Mouse (Mus musculus) heart, adult 2 months (tissue): ENCODE results near the gene Msi2. TPM values are rescaled to one million over a fixed set of nuclear protein-coding genes. Genes with fewer than 3 reads are reported as not detected.

Experiments
- DNase-seq, 2 experiments: peaks; one replicate each; pipeline ENCODE4 v3.0.0; 2021
- H3K27ac ChIP-seq: fragments of 200-600 bp; 2 replicates; pipeline ENCODE4 v1.8.1; 2022
- H3K27me3 ChIP-seq: fragments of 200-500 bp; 2 replicates; pipeline ENCODE4 v1.6.1; 2012; ENCODE audit warnings: mild to moderate bottlenecking, low read length, inconsistent platforms, mixed read lengths; ENCODE audit not compliant: control insufficient read depth, insufficient read depth
- H3K36me3 ChIP-seq: fragments of 200-500 bp; 2 replicates; pipeline ENCODE4 v1.6.1; 2012; ENCODE audit warnings: low read length, inconsistent platforms; ENCODE audit not compliant: control insufficient read depth, insufficient read depth
- H3K4me1 ChIP-seq: fragments of 200-500 bp; 2 replicates; pipeline ENCODE4 v1.6.1; 2011; ENCODE audit warnings: low read length; ENCODE audit not compliant: control insufficient read depth, insufficient read depth
- H3K4me3 ChIP-seq: fragments of 200-600 bp; 2 replicates; pipeline ENCODE4 v1.8.1; 2022
- H3K79me2 ChIP-seq: fragments of 200-500 bp; replicated peaks from 2 replicates; pipeline ENCODE4 v1.6.1; 2012; ENCODE audit warnings: mild to moderate bottlenecking, inconsistent platforms, low read length, moderate library complexity, mixed read lengths; ENCODE audit not compliant: control insufficient read depth, insufficient read depth
- H3K9ac ChIP-seq: fragments of 200-500 bp; 2 replicates; pipeline ENCODE4 v1.6.1; 2012; ENCODE audit warnings: low read depth, mild to moderate bottlenecking, control low read depth, inconsistent platforms, low read length, mixed read lengths
- CTCF ChIP-seq: fragments of 200-600 bp; IDR thresholded peaks from 2 replicates; pipeline ENCODE4 v1.8.1; 2022; ENCODE audit warnings: antibody characterized with exemption, mild to moderate bottlenecking, moderate library complexity
- EP300 ChIP-seq: fragments of 200-500 bp; IDR thresholded peaks from 2 replicates; pipeline ENCODE4 v1.6.1; 2011; ENCODE audit warnings: low read depth, low read length, control low read depth; ENCODE audit not compliant: insufficient read depth
- POLR2A ChIP-seq: fragments of 200-500 bp; IDR thresholded peaks from 2 replicates; pipeline ENCODE4 v1.6.1; 2011; ENCODE audit warnings: mild to moderate bottlenecking, low read depth, low read length, control low read depth; ENCODE audit not compliant: insufficient read depth
- WGBS: fragments of 180-500 bp; shearing (Covaris S2); methylation state at CpG from one replicate; pipeline ENCODE4 v1.1.7; 2018; 5-methylcytosine and 5-hydroxymethylcytosine counted together
- intact Hi-C: fragments of 180-260 bp; cut with DNase I; formaldehyde crosslinking; loops from one replicate; pipeline ENCODE4 v1.15.1; 2025
- polyA plus RNA-seq: library from polyadenylated mRNA; depleted of rRNA; stranded (reverse); fragments of >200 nt; gene quantifications from 2 replicates; pipeline ENCODE4 v1.2.3, GENCODE M21; 2012
- total RNA-seq, 2 experiments: library from RNA; stranded (reverse); gene quantifications; 2 replicates each; pipeline ENCODE4 v1.2.3; 2021

Gene Msi2
- total and polyA plus RNA-seq, 3 experiments, result 42.5 to 208 (median 176) TPM

DNA sequence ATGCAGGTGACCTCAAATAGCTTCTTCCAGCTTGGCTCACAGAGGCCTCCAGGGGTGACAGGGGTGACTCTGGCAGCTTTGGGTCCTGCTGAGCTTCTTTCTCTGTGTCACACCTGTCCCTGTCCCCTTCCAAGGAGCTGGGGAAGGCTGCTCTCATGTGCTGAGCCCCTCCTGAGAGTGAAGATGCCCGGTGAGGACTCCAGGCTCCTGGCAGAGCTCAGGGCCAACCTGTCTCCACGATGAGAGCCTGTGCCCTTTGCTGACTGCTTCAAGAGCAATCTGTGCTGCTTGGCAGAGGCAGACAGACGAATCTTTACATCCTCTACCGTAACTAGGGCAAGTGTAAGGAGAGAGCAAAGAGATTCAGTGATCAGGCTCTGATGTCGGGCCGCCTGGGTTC, 407.5 kb downstream of the Msi2 start:
- no peaks in the 10 kb centered on the region for H3K79me2 ChIP-seq
- H3K4me3 ChIP-seq, result no peak overlapping the region
- H3K36me3 ChIP-seq, result no peaks in the 10 kb centered on the region
- H3K27me3 ChIP-seq, result no peaks in the 10 kb centered on the region
- no peak overlapping the region for H3K27ac ChIP-seq
- no peak for DNase-seq
- peaks cover 4% of the 10 kb centered on the region for H3K4me1 ChIP-seq
- H3K9ac ChIP-seq, result no peak overlapping the region
- WGBS, result 69% methylated on average over 6 of the region's 6 CpGs
- intact Hi-C loops, result loop anchor here (5.0 kb wide), 1 partner anchor 47 kb away; no protein-coding TSS in a partner anchor
- TF ChIP-seq POLR2A, result no peak
- no peak for TF ChIP-seq EP300
- TF ChIP-seq CTCF, result no peak

DNA sequence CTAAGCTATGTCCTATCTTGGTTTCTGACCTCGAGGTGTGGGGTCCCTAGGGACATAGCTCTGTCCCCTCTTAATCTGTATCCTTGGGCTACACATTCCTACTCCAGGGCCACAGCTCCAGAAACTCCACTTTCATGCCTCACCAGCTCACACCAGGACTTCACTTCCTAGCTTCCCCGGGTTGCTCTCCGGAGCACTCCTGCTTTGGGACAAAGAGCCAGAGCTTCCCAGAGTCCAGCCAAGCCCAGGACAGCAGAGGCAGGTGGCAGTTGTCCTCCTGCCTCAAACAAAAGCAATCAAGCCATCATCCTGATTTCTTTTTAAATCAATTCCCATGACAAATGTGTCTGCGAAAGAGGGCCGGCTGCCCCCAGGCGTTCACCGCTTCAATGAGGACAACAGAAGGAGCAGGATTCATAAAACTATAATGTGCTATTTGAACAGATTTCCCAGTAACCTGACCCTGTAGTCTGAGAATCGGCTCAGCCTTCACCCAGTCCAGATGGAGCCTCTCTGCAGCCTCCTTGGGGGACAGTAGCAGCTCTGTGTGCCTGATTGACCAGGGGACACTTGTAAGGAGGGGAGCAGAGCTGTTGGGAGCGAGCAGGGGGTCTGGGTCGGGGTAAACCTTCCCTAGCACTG, 409.1 kb downstream of the Msi2 start:
- intact Hi-C loops, result no loop called here
- no peak for DNase-seq
- no peaks in the 10 kb centered on the region for H3K36me3 ChIP-seq
- no peak overlapping the region for H3K9ac ChIP-seq
- TF ChIP-seq EP300, result no peak
- no peak for TF ChIP-seq POLR2A
- no peak for TF ChIP-seq CTCF
- no peaks in the 10 kb centered on the region for H3K27me3 ChIP-seq
- no peaks in the 10 kb centered on the region for H3K79me2 ChIP-seq
- H3K4me3 ChIP-seq, result no peak overlapping the region
- 79% methylated on average over 10 of the region's 10 CpGs for WGBS
- H3K4me1 ChIP-seq, result peaks cover 4% of the 10 kb centered on the region
- H3K27ac ChIP-seq, result no peak overlapping the region

DNA sequence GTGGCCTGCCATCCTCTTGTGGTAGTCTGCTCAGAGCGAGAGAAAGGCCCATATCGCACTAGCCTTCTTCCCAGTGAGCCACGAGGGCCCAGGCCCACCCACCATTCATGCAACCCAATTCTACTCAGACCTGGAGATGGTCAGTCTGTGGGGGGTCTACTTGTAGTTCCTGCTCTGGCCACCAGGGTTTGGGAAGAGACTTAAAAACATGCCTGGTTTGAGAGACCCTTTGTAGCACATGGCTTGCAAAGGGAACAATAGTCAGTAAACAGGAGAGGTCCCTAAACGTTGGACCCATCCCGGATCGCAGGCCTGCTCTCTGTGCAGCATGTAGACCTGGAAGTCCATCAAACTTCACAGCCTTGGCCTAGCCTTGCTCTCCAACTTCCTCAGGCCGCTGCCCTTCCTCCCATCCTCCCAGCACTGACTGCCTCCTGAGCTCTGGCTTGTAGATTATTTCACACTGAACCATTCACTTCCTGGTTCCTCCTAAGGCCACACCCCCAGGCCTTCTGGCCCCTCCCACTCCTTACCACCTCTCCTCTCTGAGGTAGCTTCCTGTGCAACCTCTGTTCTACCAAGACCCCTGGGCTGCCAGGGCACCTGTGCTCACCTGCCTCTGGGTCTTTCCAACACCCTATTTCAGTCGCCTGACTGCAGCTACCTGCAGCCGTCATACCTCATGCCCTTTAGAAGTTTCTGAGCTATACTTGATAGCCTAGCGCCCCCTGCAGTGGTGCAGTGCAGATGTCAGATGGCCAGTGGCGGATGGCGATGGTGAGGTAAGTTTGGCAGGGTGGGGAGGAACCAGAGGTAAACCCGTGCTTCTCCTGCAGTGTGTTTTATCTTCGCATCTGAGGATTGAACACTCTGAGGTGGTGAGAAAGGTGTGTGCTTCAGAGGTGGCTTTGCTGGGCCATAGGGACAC, 410.4 kb downstream of the Msi2 start:
- intact Hi-C loops, result no loop called here
- Histone ChIP-seq H3K27me3 (no peaks in the 10 kb centered on the region), H3K4me3 (no peak overlapping the region), H3K36me3 (no peaks in the 10 kb centered on the region), H3K27ac (no peak overlapping the region), H3K4me1 (peaks cover 1% of the 10 kb centered on the region), H3K9ac (no peak overlapping the region), H3K79me2 (no peaks in the 10 kb centered on the region)
- no peak for DNase-seq
- WGBS, result 87% methylated on average over 14 of the region's 14 CpGs
- TF ChIP-seq POLR2A (no peak), CTCF (peak; percentile 48), EP300 (no peak)

DNA sequence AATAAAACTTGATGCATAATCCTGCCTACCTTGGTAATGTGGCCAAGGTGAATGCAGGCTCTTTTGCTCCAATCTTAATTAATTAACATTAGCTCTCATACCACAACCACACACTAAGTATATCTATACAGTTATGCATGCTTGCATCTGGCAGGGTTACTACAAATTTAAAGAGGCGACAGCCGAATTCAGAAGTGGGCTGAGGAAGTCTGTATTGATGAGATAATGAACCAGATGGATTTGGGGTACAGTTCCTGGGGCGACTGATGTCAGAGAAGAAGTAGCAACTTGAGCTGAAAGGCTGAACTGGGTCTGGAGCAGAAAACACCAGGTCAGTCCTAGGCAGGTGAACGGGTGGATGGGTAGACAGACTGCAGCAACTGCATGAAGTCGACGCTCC, 412.6 kb downstream of the Msi2 start:
- 88% methylated on average over 6 of the region's 6 CpGs for WGBS
- H3K36me3 ChIP-seq, result no peaks in the 10 kb centered on the region
- H3K4me3 ChIP-seq, result no peak overlapping the region
- H3K4me1 ChIP-seq, result peaks cover 1% of the 10 kb centered on the region; the same call in 1 of the 2 replicates
- no peak for TF ChIP-seq CTCF
- TF ChIP-seq POLR2A, result no peak
- no peak for TF ChIP-seq EP300
- intact Hi-C loops, result no loop called here
- no peaks in the 10 kb centered on the region for H3K79me2 ChIP-seq
- DNase-seq, result no peak
- H3K27ac ChIP-seq, result no peak overlapping the region
- no peak overlapping the region for H3K9ac ChIP-seq
- no peaks in the 10 kb centered on the region for H3K27me3 ChIP-seq

DNA sequence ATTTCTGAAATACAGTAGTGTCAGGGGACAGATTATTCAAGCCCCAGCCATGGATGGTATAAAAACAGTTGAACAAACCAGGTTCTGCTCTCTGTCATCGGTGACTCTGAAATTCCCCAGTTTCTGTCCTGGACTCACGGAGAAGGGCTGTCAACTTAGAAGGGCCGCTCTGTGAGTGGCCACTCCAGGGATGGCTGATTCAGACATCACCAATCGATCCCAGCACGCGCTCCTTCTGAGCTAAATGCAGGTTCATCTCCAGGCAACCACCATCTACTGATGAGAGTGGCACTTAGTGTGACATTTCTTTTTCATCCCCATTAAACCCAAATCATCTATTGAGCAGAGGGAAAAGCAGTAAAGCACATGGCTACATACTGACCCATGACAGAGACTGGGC, 416.7 kb downstream of the Msi2 start:
- DNase-seq, result no peak
- H3K36me3 ChIP-seq, result no peaks in the 10 kb centered on the region
- WGBS, result 69% methylated on average over 6 of the region's 6 CpGs

DNA sequence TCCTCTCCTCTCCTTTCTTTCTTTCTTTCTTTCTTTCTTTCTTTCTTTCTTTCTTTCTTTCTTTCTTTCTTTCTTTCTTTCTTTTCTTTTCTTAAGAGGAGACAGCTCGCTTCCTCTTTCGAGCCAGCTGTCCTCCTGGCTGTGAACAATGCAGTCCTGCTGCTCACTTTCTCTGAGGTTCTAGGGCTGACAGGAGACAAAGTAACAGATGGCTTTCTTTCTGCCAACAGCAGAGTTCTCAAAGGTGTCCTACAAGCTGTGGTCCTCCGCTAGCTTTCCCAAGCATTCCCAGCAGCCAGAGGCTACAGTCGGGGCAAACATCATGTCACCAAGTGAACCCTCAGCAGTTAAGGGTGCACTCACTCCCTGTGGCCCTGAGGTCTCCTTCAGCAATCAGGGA, 419.0 kb downstream of the Msi2 start:
- H3K4me1 ChIP-seq, result no peaks in the 10 kb centered on the region
- no peak for DNase-seq
- no peak overlapping the region for H3K9ac ChIP-seq
- WGBS, result 87% methylated on average over 4 of the region's 4 CpGs
- no peak overlapping the region for H3K27ac ChIP-seq
- TF ChIP-seq EP300 (no peak), CTCF (no peak), POLR2A (no peak)
- intact Hi-C loops, result no loop called here
- H3K4me3 ChIP-seq, result no peak overlapping the region
- no peaks in the 10 kb centered on the region for H3K27me3 ChIP-seq
- no peaks in the 10 kb centered on the region for H3K79me2 ChIP-seq
- no peaks in the 10 kb centered on the region for H3K36me3 ChIP-seq

More for the DNA sequence above, 416.7 kb downstream of the Msi2 start:
- Histone ChIP-seq H3K79me2 (no peaks in the 10 kb centered on the region), H3K4me3 (no peak overlapping the region), H3K9ac (no peak overlapping the region), H3K27me3 (no peaks in the 10 kb centered on the region), H3K27ac (no peak overlapping the region), H3K4me1 (no peaks in the 10 kb centered on the region)
- intact Hi-C loops, result no loop called here
- TF ChIP-seq CTCF, result no peak
- no peak for TF ChIP-seq EP300
- TF ChIP-seq POLR2A, result no peak
